Mouse (Mus musculus) small intestine, adult 2 months (tissue): ENCODE results near the gene Htr5b.

Experiments used
- CTCF ChIP-seq: fragments of 200-500 bp; IDR thresholded peaks from 2 replicates; pipeline ENCODE4 v1.5.1; 2012; ENCODE audit warnings: low read depth, mild to moderate bottlenecking, control low read depth, inconsistent platforms, low read length, moderate library complexity, mixed read lengths; ENCODE audit not compliant: insufficient replicate concordance, insufficient read length; ENCODE audit errors: extremely low read depth
- POLR2A ChIP-seq: fragments of 200-500 bp; IDR thresholded peaks from 2 replicates; pipeline ENCODE4 v1.6.1; 2012; ENCODE audit warnings: low read depth, mild to moderate bottlenecking, control low read depth, inconsistent platforms, low read length, moderate library complexity

DNA sequence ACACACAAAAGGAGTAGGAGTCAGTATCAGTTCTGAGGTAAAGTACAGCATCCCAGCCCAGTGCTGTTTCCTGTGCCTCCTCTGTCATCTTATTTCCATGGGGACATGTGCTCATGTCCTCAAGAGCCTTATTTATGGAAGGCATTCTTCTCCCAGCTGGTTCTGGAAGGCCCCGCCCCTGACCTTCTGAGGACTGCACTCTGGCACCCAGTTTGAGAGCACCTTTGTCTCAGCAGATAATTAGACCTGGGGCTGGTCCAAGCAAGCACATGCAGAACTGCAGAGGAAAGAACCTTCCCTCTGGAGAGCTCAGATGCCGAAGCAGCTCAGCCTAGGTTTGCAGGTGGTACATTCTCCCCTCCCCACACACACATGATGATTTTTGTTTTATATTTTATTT is 60.0 kb downstream of the Htr5b start:
- no peak for TF ChIP-seq CTCF
- no peak for TF ChIP-seq POLR2A
